Mouse (Mus musculus): ENCODE measurements at regions not wholly inside any gene's neighbourhood (a gene's known extent, or its start where the extent isn't known, plus 50 kb on each side); places are given as distances from the start of the nearest gene placed in this dataset.
"Not testable (repeated sequence)": the region's sequence is repeated elsewhere in the genome, so short reads cannot be mapped to it uniquely, and the experiment has no call there.

GRCm38 (mm10) chr13:12726831-12727230 is 73.0 kb downstream of the Prl2c3 start:
- DNase-seq (ENCODE audit: low spot score in 2 of 2) = peak in 1 of 2 experiments; percentile 28

GRCm38 (mm10) chr13:12717972-12718546 is 81.8 kb downstream of the Prl2c3 start:
- DNase-seq (ENCODE audit: low spot score in 2 of 2) = not testable (repeated sequence)

- no peak for DNase-seq (ENCODE audit: low spot score in 2 of 2)
Measured at GRCm38 (mm10) chr13:12711471-12712273, 88.2 kb downstream of the Prl2c3 start.

GRCm38 (mm10) chr13:12702804-12703612 is 96.9 kb downstream of the Prl2c3 start:
- not testable (repeated sequence) for DNase-seq (ENCODE audit: low spot score in 2 of 2)

GRCm38 (mm10) chr13:12702111-12702803 is 97.6 kb downstream of the Prl2c3 start:
- DNase-seq (ENCODE audit: low spot score in 2 of 2) = not testable (repeated sequence)

- DNase-seq (ENCODE audit: low spot score in 2 of 2) = not testable (repeated sequence)
Measured at GRCm38 (mm10) chr13:12693593-12694118, 106.2 kb downstream of the Prl2c3 start.

GRCm38 (mm10) chr13:12688778-12689177 is 111.1 kb downstream of the Prl2c3 start:
- not testable (repeated sequence) for DNase-seq (ENCODE audit: low spot score in 2 of 2)

GRCm38 (mm10) chr13:12688149-12688548 is 111.7 kb downstream of the Prl2c3 start:
- not testable (repeated sequence) for DNase-seq (ENCODE audit: low spot score in 2 of 2)

- not testable (repeated sequence) for DNase-seq (ENCODE audit: low spot score in 2 of 2)
Measured at GRCm38 (mm10) chr13:12680954-12681571, 115.4 kb downstream of the Ero1lb start.

- DNase-seq (ENCODE audit: low spot score in 2 of 2) = peak in 1 of 2 experiments; percentile 35
Measured at GRCm38 (mm10) chr13:12680283-12680953, 114.7 kb downstream of the Ero1lb start.

GRCm38 (mm10) chr13:12677372-12677771 is 111.7 kb downstream of the Ero1lb start:
- no peak for DNase-seq (ENCODE audit: low spot score in 2 of 2)

- DNase-seq (ENCODE audit: low spot score in 2 of 2) = not testable (repeated sequence)
Measured at GRCm38 (mm10) chr13:12671011-12671410, 105.3 kb downstream of the Ero1lb start.

- not testable (repeated sequence) for DNase-seq (ENCODE audit: low spot score in 2 of 2)
Measured at GRCm38 (mm10) chr13:12668742-12669141, 103.1 kb downstream of the Ero1lb start.

GRCm38 (mm10) chr13:12667727-12668665 is 102.3 kb downstream of the Ero1lb start:
- DNase-seq (ENCODE audit: low spot score in 2 of 2) = not testable (repeated sequence)

- DNase-seq (ENCODE audit: low spot score in 2 of 2) = not testable (repeated sequence)
Measured at GRCm38 (mm10) chr13:12666050-12666449, 100.4 kb downstream of the Ero1lb start.

Data from thymus, postnatal 10 days (tissue).